Mouse (Mus musculus) heart, postnatal 0 days (tissue): ENCODE measurements around the gene Cd2.

Source experiments
- CTCF ChIP-seq: IDR thresholded peaks from 2 replicates; pipeline ENCODE4 v1.5.1; 2016; ENCODE audit warnings: antibody characterized with exemption, control low read depth, low read depth
- EP300 ChIP-seq: IDR thresholded peaks from 2 replicates; pipeline ENCODE4 v1.6.1; 2016; ENCODE audit warnings: antibody characterized with exemption, low read depth

DNA sequence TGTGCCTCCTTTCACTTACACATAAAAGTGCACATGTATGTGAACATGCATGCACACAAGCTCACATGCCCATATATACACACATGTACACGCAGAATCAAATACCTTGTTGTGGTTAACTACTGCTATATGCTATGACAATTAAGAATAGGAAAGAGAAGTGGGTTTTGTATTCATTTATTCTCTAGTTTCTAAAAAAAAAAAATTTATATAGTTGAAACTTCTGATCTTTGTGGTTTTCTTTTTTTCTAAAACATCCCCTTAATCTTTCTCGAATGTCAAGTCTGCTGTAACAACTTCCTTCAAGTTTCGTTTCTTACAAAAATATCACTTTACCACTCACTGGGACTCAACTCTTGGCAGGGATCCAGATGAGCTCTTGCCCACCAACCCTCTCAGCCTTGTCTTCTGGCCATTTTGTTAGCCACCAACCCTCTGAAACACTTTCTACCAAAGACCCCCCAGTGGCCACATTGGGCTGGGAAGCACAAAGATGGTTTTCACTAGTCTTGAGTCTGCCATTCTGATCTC is 22.1 kb downstream of the Cd2 start:
- no peak for TF ChIP-seq EP300
- TF ChIP-seq CTCF: no peak
